Mouse (Mus musculus): ENCODE measurements around the gene Eif3b.

Gene Eif3b

GRCm38 (mm10) chr5:140481458-140481857 is 62.3 kb downstream of the Eif3b start:
- DNase-seq (ENCODE audit: low spot score in 2 of 2) = no peak

- no peak for DNase-seq (ENCODE audit: low spot score in 2 of 2)
These were observed 72.0 kb downstream of the Eif3b start for GRCm38 (mm10) chr5:140491142-140491541.

GRCm38 (mm10) chr5:140492684-140493233 is 73.6 kb downstream of the Eif3b start:
- DNase-seq (ENCODE audit: low spot score in 2 of 2) = no peak

Measured in urinary bladder, adult 18-20 months (tissue).